Mouse (Mus musculus) embryo, embryonic 10 days (tissue): ENCODE data around the gene Lpp.
A peak's percentile ranks its signal among the peaks of the same experiment; 100 is the strongest.

ENCODE experiments used
- DNase-seq: peaks from one replicate; pipeline ENCODE4 v3.0.0-alpha.2; 2015; ENCODE audit warnings: low spot score

Lpp gene

GRCm38 (mm10) chr16:24501628-24502294, 108.5 kb downstream of the Lpp start:
- peak; percentile 33 for DNase-seq

DNA sequence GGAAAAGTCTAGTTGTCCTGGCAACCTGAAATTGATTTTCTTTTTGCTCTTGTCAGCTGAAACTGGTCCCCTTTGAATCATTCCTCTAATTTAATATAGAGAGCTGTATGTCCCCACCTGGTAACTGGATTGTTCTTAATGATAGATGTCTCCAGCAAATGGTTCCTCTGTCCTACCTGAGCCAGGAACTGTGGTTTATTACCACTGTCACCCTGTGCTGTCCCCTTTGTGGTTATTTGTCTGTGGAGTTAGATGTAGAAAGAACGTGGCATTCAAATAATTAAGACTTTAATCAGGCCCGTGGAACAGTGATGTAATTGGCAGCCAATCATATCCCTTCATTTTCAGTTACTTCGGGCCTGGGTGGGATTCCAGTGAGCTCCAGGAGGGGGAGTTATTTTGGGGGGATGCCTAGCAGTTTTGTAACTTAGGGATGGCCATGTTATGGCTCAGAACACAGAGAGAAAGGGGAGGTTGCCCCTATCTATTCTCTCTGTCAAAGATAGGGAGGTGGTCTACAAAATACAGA, 109.1 kb downstream of the Lpp start:
- DNase-seq, result no peak

DNA sequence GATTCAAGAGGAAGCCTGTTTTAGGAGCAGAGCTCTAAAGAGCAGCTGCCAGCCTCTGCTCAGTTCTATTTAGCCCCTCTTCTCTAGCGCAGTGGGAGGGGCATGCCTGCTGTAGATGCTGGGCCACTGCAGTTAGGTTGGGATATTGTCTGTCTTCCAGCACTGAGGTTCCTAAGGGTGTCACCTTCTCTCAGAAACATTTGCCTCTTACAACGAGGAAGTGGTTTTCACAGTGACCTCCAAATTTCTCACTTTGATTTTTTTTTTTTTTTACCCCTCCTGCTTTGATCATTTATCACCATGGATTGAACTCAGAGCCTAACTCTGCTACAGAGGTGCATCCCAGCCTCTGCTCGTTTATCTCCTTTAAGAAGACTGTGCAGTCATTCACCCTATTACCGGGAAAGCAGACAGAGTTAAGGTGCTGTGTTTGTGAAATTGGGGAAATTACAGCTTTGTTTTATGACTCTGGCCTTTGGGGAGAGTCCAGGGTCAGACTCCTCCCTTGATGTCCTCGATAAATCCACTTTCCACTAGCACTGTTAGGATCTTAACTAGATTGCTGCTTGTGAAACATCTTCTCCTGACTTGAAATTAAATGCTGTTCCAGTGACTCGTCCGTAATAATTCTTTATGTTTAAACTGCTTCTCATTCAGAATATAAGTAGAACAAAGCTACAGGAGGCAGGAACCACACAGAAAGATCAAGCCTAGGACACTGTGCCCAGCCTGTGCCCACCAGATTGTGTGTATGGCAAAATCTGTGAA, 111.7 kb downstream of the Lpp start:
- DNase-seq, result no peak

GRCm38 (mm10) chr16:24506237-24506636, 112.9 kb downstream of the Lpp start:
- DNase-seq, result no peak

- no peak for DNase-seq
These were observed 113.4 kb downstream of the Lpp start for GRCm38 (mm10) chr16:24506740-24507139.

GRCm38 (mm10) chr16:24507927-24508540, 114.7 kb downstream of the Lpp start:
- no peak for DNase-seq

DNA sequence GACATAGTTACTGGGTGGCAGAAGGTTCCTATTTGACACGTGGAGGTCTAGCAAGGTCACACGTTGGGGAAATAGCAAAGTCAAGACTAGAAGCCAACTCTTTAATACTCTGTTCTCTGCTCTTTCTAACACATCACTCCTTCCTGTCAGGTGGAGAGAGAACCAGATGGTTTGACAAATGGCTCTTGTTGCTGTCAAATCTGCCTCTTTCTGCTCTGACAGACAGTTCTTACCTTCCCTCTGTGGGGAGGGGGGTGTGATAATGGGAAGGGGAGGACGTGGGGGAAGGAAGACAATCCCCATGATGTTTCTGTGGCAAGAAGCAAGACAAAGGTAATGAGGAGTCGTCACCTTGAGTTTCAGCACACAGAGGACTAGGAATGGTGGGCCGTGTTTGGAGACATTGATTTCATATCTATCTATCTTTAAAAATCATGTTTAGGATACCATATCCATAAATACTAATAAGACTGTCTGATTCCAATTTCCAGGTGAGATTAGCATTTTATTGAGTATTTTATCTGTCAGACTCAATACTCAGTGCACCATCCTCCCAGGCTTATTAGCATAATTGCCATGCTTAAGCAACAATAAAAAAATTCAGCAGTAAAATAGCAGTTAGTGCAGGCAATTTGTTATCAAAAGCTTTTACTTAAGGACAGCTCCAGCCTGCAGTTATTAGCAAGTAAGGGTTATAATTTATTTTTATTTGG, 115.9 kb downstream of the Lpp start:
- DNase-seq, result no peak

GRCm38 (mm10) chr16:24509813-24510166, 116.5 kb downstream of the Lpp start:
- DNase-seq, result no peak

GRCm38 (mm10) chr16:24513228-24513627, 119.9 kb downstream of the Lpp start:
- DNase-seq, result no peak

DNA sequence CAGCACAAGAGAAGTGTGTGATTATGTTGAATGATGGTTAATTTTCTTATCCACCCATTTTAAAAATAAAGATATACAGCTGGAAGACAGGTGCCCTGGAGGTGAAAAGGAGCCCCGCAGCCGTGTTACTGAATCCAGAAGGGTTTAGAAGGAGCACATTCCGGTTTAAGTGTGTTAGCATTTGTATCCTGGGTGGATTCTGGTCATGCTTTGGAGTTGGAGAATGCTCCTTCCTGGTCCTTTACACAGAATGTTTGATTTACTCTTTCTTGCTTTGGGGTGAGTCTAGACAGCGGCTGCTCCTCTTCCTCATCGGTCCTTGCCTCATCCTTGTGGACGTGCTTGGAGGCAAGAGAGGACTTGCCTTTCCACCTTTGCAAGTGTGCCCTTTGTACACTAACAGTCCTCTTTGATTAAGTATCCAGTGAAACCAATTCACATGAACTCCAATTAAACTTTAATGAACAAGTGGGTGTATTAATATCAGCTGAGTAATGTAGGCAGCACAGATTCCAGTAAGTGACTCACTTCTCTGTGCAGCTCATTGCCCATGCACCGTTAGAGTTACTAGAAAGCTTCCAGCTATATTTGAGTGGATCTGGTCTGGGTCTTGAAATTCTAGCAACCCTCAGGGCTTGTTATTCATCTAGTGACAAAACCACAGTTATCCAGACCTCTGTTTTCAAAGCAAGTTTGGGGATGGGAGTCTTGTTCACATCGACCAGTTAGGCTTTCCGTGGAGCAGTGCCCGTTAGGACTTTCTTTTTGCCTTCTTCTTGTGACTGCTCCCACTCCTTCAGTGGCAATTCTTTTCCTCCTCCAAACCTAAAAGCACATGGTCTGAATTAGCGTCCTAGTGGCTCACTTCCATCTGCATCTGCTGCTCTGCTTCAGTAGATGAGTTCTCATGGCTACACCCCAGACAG, 121.8 kb downstream of the Lpp start:
- no peak for DNase-seq

DNA sequence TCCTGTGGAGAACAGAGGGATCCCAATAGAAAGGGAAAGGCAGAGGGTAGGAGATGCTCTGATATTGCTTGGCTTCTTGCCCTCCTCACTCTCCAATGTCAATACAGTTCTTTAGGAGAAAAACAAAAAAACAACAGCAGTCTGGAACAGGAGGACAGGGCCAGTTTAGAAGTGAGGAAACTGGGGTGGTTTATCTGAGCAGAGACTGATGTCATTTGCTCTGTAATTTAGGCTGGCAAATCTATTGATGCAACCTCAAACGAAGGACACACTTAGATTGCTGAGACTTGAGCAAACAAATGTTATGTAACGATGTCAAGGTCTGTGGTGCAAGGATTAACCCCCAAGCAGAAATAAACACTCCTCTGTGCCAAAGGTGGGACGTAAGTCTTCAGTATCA, 123.7 kb downstream of the Lpp start:
- DNase-seq, result no peak

- DNase-seq, result peak; percentile 23
These were observed 124.3 kb downstream of the Lpp start for GRCm38 (mm10) chr16:24517501-24518042.

DNA sequence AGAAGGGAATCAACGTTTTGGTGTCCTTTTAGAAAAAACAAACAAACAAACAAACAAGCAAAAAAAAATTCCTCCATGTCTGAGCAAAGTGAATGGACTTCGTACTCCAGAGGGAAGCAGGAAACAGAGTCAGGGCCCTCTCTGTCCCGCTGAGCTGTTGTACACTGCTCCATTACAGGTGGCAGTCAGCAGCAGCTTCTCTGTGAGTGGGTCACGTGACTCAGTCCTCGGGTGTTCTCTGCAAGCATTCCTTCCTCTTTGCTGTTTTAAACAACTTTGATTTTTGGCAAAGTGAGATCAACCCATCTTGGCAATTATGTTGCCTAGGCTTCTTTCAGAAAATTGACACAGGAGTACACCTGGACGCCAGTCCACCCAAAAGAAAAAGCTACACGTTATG, 125.5 kb downstream of the Lpp start:
- DNase-seq, result no peak

GRCm38 (mm10) chr16:24527219-24527618, 133.9 kb downstream of the Lpp start:
- no peak for DNase-seq

DNA sequence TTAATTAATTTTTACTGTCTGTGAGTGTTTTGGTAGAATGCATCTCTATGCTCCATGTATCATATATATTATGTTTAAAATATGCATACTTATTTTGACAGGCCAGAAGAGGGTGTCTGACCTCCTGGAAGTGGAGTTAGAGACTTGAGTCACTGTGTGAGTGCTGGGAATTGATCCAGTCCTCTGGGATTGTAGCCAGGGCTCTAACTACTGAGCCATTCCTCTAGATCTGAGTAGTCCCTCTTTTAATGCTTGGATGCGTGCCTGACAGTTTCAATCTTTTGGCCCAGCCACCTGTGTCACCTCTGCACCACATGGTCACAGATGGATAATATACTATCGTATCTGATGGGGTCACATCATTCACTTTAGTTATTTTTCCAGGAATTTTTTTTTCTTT, 138.4 kb downstream of the Lpp start:
- no peak for DNase-seq

- no peak for DNase-seq
These were observed 141.9 kb downstream of the Lpp start for GRCm38 (mm10) chr16:24535221-24535620.

DNA sequence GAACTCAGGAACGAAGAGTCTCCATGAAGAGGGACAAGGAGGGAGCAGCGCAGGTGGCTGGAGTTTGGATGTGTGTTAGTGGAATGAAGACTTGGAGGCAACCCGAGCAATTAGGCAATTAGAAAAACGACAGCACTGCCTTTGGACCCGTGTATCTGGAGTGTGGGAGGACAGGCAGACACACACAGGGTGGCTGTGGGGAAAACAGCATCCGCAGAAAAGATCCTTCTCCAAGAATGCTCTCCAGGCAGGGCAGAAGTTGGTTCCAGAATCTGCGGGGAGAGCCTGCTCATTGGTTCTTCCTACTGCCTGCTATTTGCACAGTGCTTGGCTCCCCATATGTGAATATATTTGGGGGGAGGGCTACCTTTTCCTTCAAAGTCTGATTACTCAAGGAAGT, 143.0 kb downstream of the Lpp start:
- no peak for DNase-seq

- DNase-seq, result no peak
These were observed 145.7 kb downstream of the Lpp start for GRCm38 (mm10) chr16:24539003-24539402.

- DNase-seq, result no peak
These were observed 149.6 kb downstream of the Lpp start for GRCm38 (mm10) chr16:24542864-24543263.

DNA sequence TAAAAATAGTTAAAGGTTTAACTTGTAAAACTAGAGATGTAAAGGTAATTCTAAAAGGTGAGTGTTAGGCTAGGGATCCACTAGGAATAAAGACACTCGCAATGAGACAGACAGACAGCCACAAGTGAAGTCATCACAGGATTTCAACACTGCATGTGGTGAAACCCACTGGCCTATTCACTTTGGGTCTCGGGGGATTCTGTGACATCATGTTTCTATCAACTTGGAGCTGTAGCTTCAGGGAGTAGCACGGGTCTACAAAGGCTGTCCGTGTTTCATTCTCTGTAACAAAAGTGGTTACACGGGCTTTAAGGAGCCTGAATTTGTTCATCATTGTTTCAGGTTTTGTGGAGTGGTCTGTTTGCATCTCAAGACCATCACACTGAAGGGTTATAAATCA, 152.1 kb downstream of the Lpp start:
- no peak for DNase-seq

GRCm38 (mm10) chr16:24558458-24558857, 165.2 kb downstream of the Lpp start:
- no peak for DNase-seq
